ENCODE assay signal across 27 mouse cellular contexts in the genomic region with DNA sequence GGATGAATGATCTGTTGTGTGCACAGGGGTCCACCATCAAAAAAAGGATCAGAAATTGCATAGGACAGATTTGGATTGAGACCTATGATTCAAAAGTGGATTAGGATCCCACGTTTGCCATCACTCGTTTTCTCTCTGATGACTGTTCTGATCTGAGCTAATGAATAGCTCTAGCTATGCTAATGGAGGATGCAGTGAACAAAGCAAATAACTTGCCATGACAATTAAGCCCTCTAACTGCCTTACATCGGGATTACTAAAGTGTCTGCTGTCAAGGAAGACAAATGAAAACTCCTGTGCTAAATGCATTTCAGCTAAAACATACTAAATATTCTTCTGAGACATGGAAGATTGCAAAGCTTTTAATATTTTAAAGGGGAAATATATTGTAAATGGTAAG.
"Had no signal": no experiment of that assay in that cellular context is flagged by ENCODE, and none has a peak within 500 bp of the region (broad histone marks: within the 10 kb centered on the region; RNA-seq: fewer than 3 reads in every experiment).

No protein-coding gene starts in this region.

- H3K4me2 ChIP-seq: heart, embryonic 11.5 days; heart, embryonic 13.5 days; heart, embryonic 15.5 days; hindbrain, embryonic 13.5 days; hindbrain, embryonic 15.5 days; kidney, embryonic 15.5 days; limb, embryonic 13.5 days; limb, embryonic 15.5 days; liver, embryonic 12.5 days had no signal

- ATAC-seq: hindbrain, postnatal 0 days; intestine, embryonic 16.5 days; liver, embryonic 12.5 days had no signal

- DNase-seq: gastrocnemius, postnatal 14 days; gastrocnemius, postnatal 36 days; heart, adult 11 months; heart, adult 2 months; heart, postnatal 14 days; heart, postnatal 36 days; kidney, adult 11 months; kidney, adult 2 months; kidney, adult 9 months; kidney, postnatal 14 days; kidney, postnatal 36 days; layer of hippocampus, adult 9-11 months; layer of hippocampus, postnatal 36 days; left cerebral cortex, postnatal 4 days had no signal

- H3K4me1 ChIP-seq: heart, embryonic 13.5 days; heart, embryonic 15.5 days; hindbrain, embryonic 13.5 days; hindbrain, embryonic 15.5 days; kidney, embryonic 15.5 days; limb, embryonic 13.5 days; limb, embryonic 15.5 days; liver, embryonic 12.5 days had no signal

- H3K36me3 ChIP-seq: heart, embryonic 13.5 days; heart, embryonic 15.5 days; hindbrain, embryonic 13.5 days; hindbrain, embryonic 15.5 days; kidney, embryonic 15.5 days; limb, embryonic 13.5 days; limb, embryonic 15.5 days; liver, embryonic 12.5 days had no signal

- H3K27ac ChIP-seq: heart, adult 2 months; heart, embryonic 13.5 days; heart, embryonic 15.5 days; hindbrain, embryonic 13.5 days; hindbrain, embryonic 15.5 days; hindbrain, postnatal 0 days; kidney, embryonic 15.5 days; kidney, postnatal 0 days; limb, embryonic 13.5 days; limb, embryonic 15.5 days; liver, embryonic 12.5 days; liver, embryonic 14.5 days had no signal

- H3K4me3 ChIP-seq: heart, adult 2 months; heart, embryonic 13.5 days; heart, embryonic 15.5 days; hindbrain, embryonic 13.5 days; hindbrain, embryonic 15.5 days; kidney, embryonic 15.5 days; limb, embryonic 13.5 days; limb, embryonic 15.5 days; liver, embryonic 12.5 days had no signal

- H3K9ac ChIP-seq: heart, embryonic 13.5 days; heart, embryonic 15.5 days; hindbrain, embryonic 13.5 days; hindbrain, embryonic 15.5 days; kidney, embryonic 15.5 days; limb, embryonic 13.5 days; limb, embryonic 15.5 days; liver, embryonic 12.5 days; liver, embryonic 14.5 days had no signal

- H3K27me3 ChIP-seq: heart, embryonic 13.5 days; heart, embryonic 15.5 days; hindbrain, embryonic 13.5 days; hindbrain, embryonic 15.5 days; kidney, embryonic 15.5 days; limb, embryonic 13.5 days; limb, embryonic 15.5 days; liver, embryonic 12.5 days had no signal

- H3K9me3 ChIP-seq: heart, embryonic 13.5 days; heart, embryonic 15.5 days; hindbrain, embryonic 13.5 days; hindbrain, embryonic 15.5 days; kidney, embryonic 15.5 days; limb, embryonic 13.5 days; limb, embryonic 15.5 days; liver, embryonic 12.5 days had no signal
